Mouse (Mus musculus) forebrain, embryonic 14.5 days (tissue): ENCODE data around the gene Gpc1. TPM values are rescaled to one million over a fixed set of nuclear protein-coding genes. Genes with fewer than 3 reads are reported as not detected.
A peak's percentile ranks its signal among the peaks of the same experiment; 100 is the strongest.

Source experiments
- ATAC-seq: fragments of 200-750 bp; cut with Nextera tagmentation; 2 replicates; pipeline ENCODE4 v1.8.0; 2017; ENCODE audit warnings: mild to moderate bottlenecking, moderate library complexity
- DNase-seq: peaks from one replicate; pipeline ENCODE4 v3.0.0-alpha.2; 2015; ENCODE audit warnings: low spot score
- H3K27ac ChIP-seq: fragments of 300-500 bp; sonication (generic); 2 replicates; pipeline ENCODE4 v1.5.1; 2014; ENCODE audit warnings: low read depth, mild to moderate bottlenecking, control low read depth, low read length, moderate library complexity
- H3K27me3 ChIP-seq: fragments of 300-500 bp; sonication (generic); replicated peaks from 2 replicates; pipeline ENCODE4 v1.6.1; 2014; ENCODE audit warnings: low read length, control low read depth, mixed read lengths; ENCODE audit not compliant: control insufficient read depth, insufficient read depth
- H3K36me3 ChIP-seq: fragments of 300-500 bp; sonication (generic); 2 replicates; pipeline ENCODE4 v1.6.1; 2014; ENCODE audit warnings: low read length, control low read depth; ENCODE audit not compliant: control insufficient read depth, insufficient read depth
- H3K4me1 ChIP-seq: fragments of 300-500 bp; sonication (generic); 2 replicates; pipeline ENCODE4 v1.6.1; 2014; ENCODE audit warnings: antibody characterized with exemption, low read length, control low read depth; ENCODE audit not compliant: control insufficient read depth, insufficient read depth
- H3K4me2 ChIP-seq: fragments of 300-500 bp; sonication (generic); 2 replicates; pipeline ENCODE4 v1.6.1; 2014; ENCODE audit warnings: mild to moderate bottlenecking, control low read depth, low read length
- H3K4me3 ChIP-seq: fragments of 300-500 bp; sonication (generic); 2 replicates; pipeline ENCODE4 v1.5.1; 2014; ENCODE audit warnings: low read depth, low read length, control low read depth
- H3K9ac ChIP-seq: fragments of 300-500 bp; sonication (generic); 2 replicates; pipeline ENCODE4 v1.6.1; 2014; ENCODE audit warnings: mild to moderate bottlenecking, low read length, control low read depth, moderate library complexity
- H3K9me3 ChIP-seq: fragments of 300-500 bp; sonication (generic); replicated peaks from 2 replicates; pipeline ENCODE4 v1.6.1; 2016; ENCODE audit warnings: low read length, control low read depth, mixed read lengths; ENCODE audit not compliant: control insufficient read depth
- WGBS: fragments of 180-500 bp; shearing (Covaris S2); extraction: QIAGEN DNeasy Blood & Tissue Kit; methylation state at CpG from one replicate; pipeline ENCODE4 v1.1.7; 2014; 5-methylcytosine and 5-hydroxymethylcytosine counted together
- microRNA counts: library from miRNA; unstranded; fragments of <30 nt; microRNA quantifications from one replicate; lab custom pipeline; 2016
- microRNA-seq: library from miRNA; unstranded; fragments of <30 nt; microRNA quantifications from one replicate; pipeline ENCODE4, GENCODE M21; 2016
- polyA plus RNA-seq: library from polyadenylated mRNA; unstranded; fragments of >200 nt; fragmentation: Nextera tagmentation; extraction: Ambion mirVana; gene quantifications from 2 replicates; pipeline ENCODE4 v1.2.1, GENCODE M21; 2014

The Gpc1 gene
- polyA plus RNA-seq, 1 experiment from 2014 or later: 58.4 TPM

GRCm38 (mm10) chr1:92906779-92907631 lies 75.6 kb downstream of the Gpc1 start, which contains the start of gene Dusp28:
Gene Dusp28, plus strand, starts transcription at chr1:92906981.
- Histone ChIP-seq H3K4me2 (peak within 1 kb of the TSS; percentile 79), H3K4me1 (peaks cover 21% of the 10 kb centered on the region), H3K4me3 (peak within 1 kb of the TSS; percentile 75), H3K36me3 (no peaks in the 10 kb centered on the region), H3K27ac (peak within 1 kb of the TSS; percentile 87), H3K27me3 (no peaks in the 10 kb centered on the region), H3K9me3 (no peaks in the 10 kb centered on the region), H3K9ac (peak within 1 kb of the TSS; percentile 75)
- ATAC-seq (peak; percentile 88), DNase-seq (peak; percentile 91)
- under 1% methylated on average over 80 of the region's 81 CpGs for WGBS

GRCm38 (mm10) chr1:92907632-92908360 lies 76.4 kb downstream of the Gpc1 start:
- DNase-seq (no peak), ATAC-seq (no peak)
- Histone ChIP-seq H3K27ac (peak overlapping the region; percentile 87), H3K27me3 (no peaks in the 10 kb centered on the region), H3K4me2 (peak overlapping the region; percentile 79), H3K4me1 (peaks cover 26% of the 10 kb centered on the region), H3K4me3 (peak overlapping the region; percentile 75), H3K36me3 (no peaks in the 10 kb centered on the region), H3K9ac (peak overlapping the region; percentile 75), H3K9me3 (no peaks in the 10 kb centered on the region)
- WGBS: 41% methylated on average over 20 of the region's 20 CpGs

- Histone ChIP-seq H3K4me3 (no peak overlapping the region), H3K36me3 (peaks cover under 1% of the 10 kb centered on the region; the same call in 1 of the 2 replicates), H3K27me3 (no peaks in the 10 kb centered on the region), H3K9ac (no peak overlapping the region), H3K4me1 (peaks cover 24% of the 10 kb centered on the region), H3K27ac (no peak overlapping the region), H3K9me3 (no peaks in the 10 kb centered on the region), H3K4me2 (no peak overlapping the region)
- ATAC-seq (no peak), DNase-seq (no peak)
- 90% methylated on average over 3 of the region's 3 CpGs for WGBS
Measured at GRCm38 (mm10) chr1:92908664-92909063, 77.2 kb downstream of the Gpc1 start.

- Histone ChIP-seq H3K27ac (no peak overlapping the region), H3K9me3 (no peaks in the 10 kb centered on the region), H3K4me2 (no peak overlapping the region), H3K27me3 (no peaks in the 10 kb centered on the region), H3K4me3 (no peak overlapping the region), H3K9ac (no peak overlapping the region), H3K4me1 (peaks cover 24% of the 10 kb centered on the region), H3K36me3 (peaks cover 4% of the 10 kb centered on the region; the same call in 1 of the 2 replicates)
- WGBS: 63% methylated on average over 4 of the region's 4 CpGs
- ATAC-seq: no peak
- DNase-seq: peak; percentile 53
Measured at GRCm38 (mm10) chr1:92909068-92909467, 77.6 kb downstream of the Gpc1 start.

MicroRNAs encoded within 50 kb of the gene (microRNA counts, 519-probe panel; counts per million panel counts)
- microRNA mmu-miR-149 (lab: Ali Mortazavi, UCI): 5,370 counts per million, percentile 82 among the panel's probes with 10 or more counts

Small RNA genes within 50 kb of the gene (microRNA-seq; reads per million reads assigned to microRNA genes)
- gene Mir149: 16,711 reads per million, percentile 98 among the genes with 10 or more reads in this experiment

Other genes starting within 250 kb of the Gpc1 start
- not detected in 2 replicates for gene Olfr1412, start 245.9 kb upstream of the Gpc1 start, polyA plus RNA-seq
- gene Olfr1411, start 237.2 kb upstream of the Gpc1 start, polyA plus RNA-seq: not detected in 2 replicates
- not detected in 2 replicates for gene Olfr1410, start 225.9 kb upstream of the Gpc1 start, polyA plus RNA-seq
- gene Olfr12, start 213.9 kb upstream of the Gpc1 start, polyA plus RNA-seq: not detected in 2 replicates
- gene Cops9, start 189.7 kb upstream of the Gpc1 start, polyA plus RNA-seq: 509 and 677 TPM in 2 replicates
- 0.11 TPM in 1 of 2 replicates, not detected in the other for gene Otos, start 182.8 kb upstream of the Gpc1 start, polyA plus RNA-seq
- gene Ankmy1, start 71.3 kb downstream of the Gpc1 start, polyA plus RNA-seq: 1.5 and 2.4 TPM in 2 replicates
- 12.2 and 12.7 TPM in 2 replicates for gene Dusp28, start 75.3 kb downstream of the Gpc1 start, polyA plus RNA-seq
- 15.5 and 20.1 TPM in 2 replicates for gene Rnpepl1, start 79.1 kb downstream of the Gpc1 start, polyA plus RNA-seq
- 40.2 and 52.8 TPM in 2 replicates for gene Capn10, start 102.7 kb downstream of the Gpc1 start, polyA plus RNA-seq
- 0.29 and 0.33 TPM in 2 replicates for gene Gpr35, start 119.2 kb downstream of the Gpc1 start, polyA plus RNA-seq
- not detected in 2 replicates for gene Aqp12, start 174.7 kb downstream of the Gpc1 start, polyA plus RNA-seq